Mouse (Mus musculus) brown adipose tissue, adult 24 weeks (tissue): ENCODE measurements around the gene Arrb1. TPM values are rescaled to one million over a fixed set of nuclear protein-coding genes. Genes with fewer than 3 reads are reported as not detected.

Experiments
- H3K27ac ChIP-seq: fragments of 200-500 bp; replicated peaks from 2 replicates; pipeline ENCODE4 v1.5.1; 2012; ENCODE audit warnings: low read depth, mild to moderate bottlenecking, low read length
- H3K4me1 ChIP-seq: fragments of 200-500 bp; 2 replicates; pipeline ENCODE4 v1.6.1; 2012; ENCODE audit warnings: low read length, mixed read lengths; ENCODE audit not compliant: control insufficient read depth, insufficient read depth, insufficient read length
- H3K4me3 ChIP-seq: fragments of 200-500 bp; 2 replicates; pipeline ENCODE4 v1.5.1; 2012; ENCODE audit warnings: low read depth, mild to moderate bottlenecking, low read length, moderate library complexity; ENCODE audit not compliant: insufficient read depth
- polyA plus RNA-seq: library from polyadenylated mRNA; stranded (reverse); fragments of >200 nt; gene quantifications from 2 replicates; pipeline ENCODE4 v1.2.4, GENCODE M21; 2012; ENCODE audit not compliant: missing spikeins, insufficient read depth, insufficient read length

Arrb1 gene
- polyA plus RNA-seq, 1 experiment, result 14.7 TPM

GRCm38 (mm10) chr7:99580247-99580646 is 45.0 kb downstream of the Arrb1 start:
- no peak overlapping the region for H3K27ac ChIP-seq
- peaks cover 9% of the 10 kb centered on the region; the same call in 1 of the 2 replicates for H3K4me1 ChIP-seq
- no peak overlapping the region for H3K4me3 ChIP-seq

GRCm38 (mm10) chr7:99582306-99582705 is 47.0 kb downstream of the Arrb1 start:
- H3K27ac ChIP-seq, result no peak overlapping the region
- no peak overlapping the region for H3K4me3 ChIP-seq
- H3K4me1 ChIP-seq, result peaks cover 9% of the 10 kb centered on the region; the same call in 1 of the 2 replicates

DNA sequence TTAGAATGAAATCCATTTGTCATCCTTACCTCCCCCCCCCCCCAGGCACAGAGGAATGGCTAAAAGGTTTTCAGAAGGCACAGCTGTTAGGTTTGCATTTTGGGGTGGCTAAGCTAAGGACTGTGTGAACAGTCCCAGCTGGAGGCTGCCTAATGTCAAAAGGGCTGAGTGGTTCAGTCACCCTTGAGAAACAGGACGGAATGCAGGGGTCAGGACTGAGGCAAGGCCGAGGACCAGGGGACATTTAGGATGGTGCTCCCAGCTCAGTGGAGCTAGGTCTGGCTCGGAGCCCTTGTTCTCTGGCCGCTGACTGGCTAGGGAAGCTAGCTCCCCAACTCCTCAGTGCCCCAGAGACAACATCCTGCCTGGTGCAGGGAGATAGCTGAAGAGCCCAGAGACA is 47.6 kb downstream of the Arrb1 start:
- peaks cover 9% of the 10 kb centered on the region; the same call in 1 of the 2 replicates for H3K4me1 ChIP-seq
- no peak overlapping the region for H3K4me3 ChIP-seq
- no peak overlapping the region for H3K27ac ChIP-seq

DNA sequence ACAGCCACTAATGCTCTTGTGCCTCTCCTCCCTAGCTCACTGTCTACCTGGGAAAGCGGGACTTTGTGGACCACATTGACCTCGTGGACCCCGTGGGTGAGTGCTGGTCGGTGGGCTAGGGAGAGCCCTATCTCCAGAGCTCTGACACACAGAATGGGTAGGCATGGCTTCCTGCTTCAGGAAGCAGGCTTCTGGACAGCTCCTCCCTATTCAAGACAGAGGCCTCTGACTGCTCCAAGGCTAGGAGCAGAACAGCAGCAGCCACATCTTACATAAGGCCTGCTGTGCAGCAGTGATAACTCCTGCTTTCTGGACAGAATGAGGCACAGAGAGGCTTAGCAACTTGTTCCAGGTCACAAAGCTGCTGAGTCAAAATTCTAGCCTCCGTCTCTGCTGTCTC is 48.4 kb downstream of the Arrb1 start:
- peaks cover 9% of the 10 kb centered on the region; the same call in 1 of the 2 replicates for H3K4me1 ChIP-seq
- H3K27ac ChIP-seq, result no peak overlapping the region
- H3K4me3 ChIP-seq, result no peak overlapping the region

DNA sequence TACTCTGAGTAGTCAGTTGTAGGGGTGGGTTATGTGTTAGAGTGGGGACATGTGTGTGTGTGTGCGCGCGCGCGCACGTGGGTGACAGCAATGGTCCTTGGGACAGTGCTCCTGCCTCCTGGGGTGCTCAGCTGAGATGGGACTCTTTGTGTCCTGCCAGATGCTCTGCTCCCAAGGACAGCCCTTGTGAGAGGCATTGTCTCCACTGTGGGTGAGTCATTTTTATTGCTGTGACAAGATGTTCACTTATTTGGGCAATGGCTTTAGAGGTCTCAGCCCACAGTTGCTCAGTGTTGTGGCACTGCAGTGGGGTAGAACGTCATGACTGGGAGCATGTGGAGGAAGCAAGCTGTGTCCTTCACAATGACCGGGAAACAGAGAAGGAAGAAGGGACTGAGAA is 50.7 kb downstream of the Arrb1 start:
- no peak overlapping the region for H3K27ac ChIP-seq
- no peaks in the 10 kb centered on the region for H3K4me1 ChIP-seq
- H3K4me3 ChIP-seq, result no peak overlapping the region

GRCm38 (mm10) chr7:99590064-99590463 is 54.8 kb downstream of the Arrb1 start:
- Histone ChIP-seq H3K27ac (no peak overlapping the region), H3K4me3 (no peak overlapping the region), H3K4me1 (no peaks in the 10 kb centered on the region)

- Histone ChIP-seq H3K4me3 (no peak overlapping the region), H3K27ac (no peak overlapping the region), H3K4me1 (no peaks in the 10 kb centered on the region)
These were observed 55.4 kb downstream of the Arrb1 start for GRCm38 (mm10) chr7:99590646-99591045.

GRCm38 (mm10) chr7:99592669-99593068 is 57.4 kb downstream of the Arrb1 start:
- no peaks in the 10 kb centered on the region for H3K4me1 ChIP-seq
- no peak overlapping the region for H3K27ac ChIP-seq
- no peak overlapping the region for H3K4me3 ChIP-seq

GRCm38 (mm10) chr7:99593868-99594803 is 58.9 kb downstream of the Arrb1 start:
- H3K27ac ChIP-seq, result no peak overlapping the region
- no peaks in the 10 kb centered on the region for H3K4me1 ChIP-seq
- H3K4me3 ChIP-seq, result no peak overlapping the region

GRCm38 (mm10) chr7:99598722-99599121 is 63.5 kb downstream of the Arrb1 start:
- H3K27ac ChIP-seq, result no peak overlapping the region

GRCm38 (mm10) chr7:99603875-99604662 is 68.8 kb downstream of the Arrb1 start:
- H3K27ac ChIP-seq, result no peak overlapping the region
- no peak overlapping the region for H3K4me3 ChIP-seq
- H3K4me1 ChIP-seq, result no peaks in the 10 kb centered on the region

More at GRCm38 (mm10) chr7:99598722-99599121, 63.5 kb downstream of the Arrb1 start:
- no peaks in the 10 kb centered on the region for H3K4me1 ChIP-seq
- no peak overlapping the region for H3K4me3 ChIP-seq

DNA sequence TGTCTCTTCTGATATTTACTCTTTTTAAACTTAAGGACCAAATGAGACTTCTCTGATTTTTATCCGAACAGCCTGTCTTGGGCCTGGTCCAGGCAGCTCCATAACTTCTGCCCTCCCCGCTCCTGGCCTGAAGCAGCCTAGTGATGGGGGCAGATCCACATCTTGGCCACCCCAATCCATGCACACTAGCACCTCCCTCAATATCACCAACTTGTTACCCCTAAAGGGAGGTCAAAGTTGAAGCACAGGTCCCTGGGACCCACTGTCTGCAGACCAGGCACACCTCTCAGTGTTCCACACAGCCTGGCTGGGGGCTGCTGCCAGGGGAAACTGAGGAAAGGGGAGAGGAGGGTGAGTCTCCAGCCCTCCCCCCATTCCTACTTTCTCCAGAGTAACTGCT is 69.8 kb downstream of the Arrb1 start:
- Histone ChIP-seq H3K27ac (no peak overlapping the region), H3K4me3 (no peak overlapping the region), H3K4me1 (no peaks in the 10 kb centered on the region)

GRCm38 (mm10) chr7:99606303-99606702 is 71.0 kb downstream of the Arrb1 start:
- no peaks in the 10 kb centered on the region for H3K4me1 ChIP-seq

GRCm38 (mm10) chr7:99606766-99607165 is 71.5 kb downstream of the Arrb1 start:
- no peaks in the 10 kb centered on the region for H3K4me1 ChIP-seq
- no peak overlapping the region for H3K4me3 ChIP-seq
- no peak overlapping the region for H3K27ac ChIP-seq

More at GRCm38 (mm10) chr7:99606303-99606702, 71.0 kb downstream of the Arrb1 start:
- no peak overlapping the region for H3K27ac ChIP-seq
- H3K4me3 ChIP-seq, result no peak overlapping the region

DNA sequence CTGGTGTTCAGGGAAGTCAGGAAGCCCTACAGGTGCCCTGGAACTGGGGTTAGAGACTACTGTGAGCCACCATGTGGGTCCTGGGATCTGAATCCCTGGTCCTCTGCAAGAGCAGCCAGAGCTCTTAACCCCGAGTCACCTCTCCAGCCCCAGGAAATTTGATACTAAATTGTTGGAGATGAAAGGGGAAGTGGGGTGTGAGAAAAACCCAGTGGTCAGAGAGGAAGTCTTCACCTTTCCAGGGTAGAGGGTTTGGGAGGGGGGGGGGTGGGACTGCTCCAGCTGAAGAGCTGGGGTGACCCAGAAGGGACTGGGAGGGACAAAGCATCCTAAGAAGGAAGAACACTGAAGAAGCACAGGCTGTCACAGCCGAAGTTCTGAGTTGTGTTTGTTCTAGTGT is 72.4 kb downstream of the Arrb1 start:
- Histone ChIP-seq H3K4me1 (no peaks in the 10 kb centered on the region), H3K27ac (no peak overlapping the region), H3K4me3 (no peak overlapping the region)
